In the genomic region with DNA sequence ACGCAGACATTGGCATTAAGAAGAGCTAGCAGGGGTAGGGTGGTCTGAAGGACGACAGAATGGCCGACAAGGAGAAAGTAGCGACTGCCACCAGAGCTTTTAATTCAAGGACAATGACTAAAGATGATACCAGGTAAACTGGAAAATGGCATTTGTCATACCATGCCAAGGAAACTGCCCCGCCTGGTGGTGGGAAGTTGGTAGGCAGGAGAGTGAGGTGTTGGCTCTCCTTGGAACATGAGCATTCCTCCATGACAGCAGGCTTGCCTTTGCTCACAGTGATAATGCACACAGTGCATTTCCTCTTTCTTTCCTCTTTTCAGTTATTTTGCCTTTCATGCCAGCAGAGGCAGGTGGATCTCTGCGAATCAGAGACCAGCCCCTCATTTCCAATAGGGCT, we compare ENCODE assay signal across 13 mouse cellular contexts.
DNase-seq lines count a peak whose midpoint lies in the region; ATAC-seq and TF ChIP-seq lines count a peak whose summit lies in the region.
"Had no signal": no experiment of that assay in that cellular context is flagged by ENCODE, and none has a peak within 500 bp of the region (broad histone marks: within the 10 kb centered on the region; RNA-seq: fewer than 3 reads in every experiment).

No protein-coding gene starts in this region.

- H3K9me3 ChIP-seq in lung, postnatal 0 days (ENCODE audit: low read length): no peaks in the 10 kb centered on the region
- H3K9me3 ChIP-seq in hindbrain, embryonic 10.5 days: no peaks in the 10 kb centered on the region

- TF ChIP-seq EP300 in lung, postnatal 0 days (IDR thresholded peaks at IDR 0.05): no peak

- 81% methylated on average over 6 of the region's 6 CpGs for WGBS in cerebellum, adult 2 months
- whole genome bisulfite sequencing in lung, postnatal 0 days: 78% methylated on average over 6 of the region's 6 CpGs
- WGBS in hindbrain, embryonic 10.5 days: 89% methylated on average over 6 of the region's 6 CpGs

- no peak overlapping the region for H3K9ac ChIP-seq in lung, postnatal 0 days (replicated peaks; ENCODE audit: low read depth)

- H3K27me3 ChIP-seq in cerebellum, adult 2 months (ENCODE audit: control insufficient read depth, insufficient read depth, low read length): no peaks in the 10 kb centered on the region
- no peaks in the 10 kb centered on the region for H3K27me3 ChIP-seq in lung, postnatal 0 days (replicated peaks; ENCODE audit: insufficient read depth, low read length)
- 0 out of 2 replicates have a peak, but pooled peaks cover 6% of the 10 kb centered on the region for H3K27me3 ChIP-seq in hindbrain, embryonic 10.5 days (ENCODE audit: insufficient read depth, poor library complexity, severe bottlenecking)

- peak; percentile 39; the same call in 1 of the 2 replicates for TF ChIP-seq CTCF in cerebellum, adult 2 months (IDR thresholded peaks at IDR 0.05; ENCODE audit: borderline replicate concordance, insufficient read depth, low read depth, low read length)
- peak; percentile 32; the same call in 1 of the 2 replicates for TF ChIP-seq CTCF in lung, postnatal 0 days (IDR thresholded peaks at IDR 0.05)

- peaks cover 6% of the 10 kb centered on the region; the same call in 1 of the 2 replicates for H3K4me1 ChIP-seq in cerebellum, adult 2 months (ENCODE audit: control insufficient read depth, insufficient read depth, low read length)
- no peaks in the 10 kb centered on the region for H3K4me1 ChIP-seq in lung, postnatal 0 days (ENCODE audit: insufficient read depth, low read depth, low read length)
- peaks cover 38% of the 10 kb centered on the region for H3K4me1 ChIP-seq in hindbrain, embryonic 10.5 days (replicated peaks)

- no peak overlapping the region for H3K27ac ChIP-seq in cerebellum, adult 2 months (ENCODE audit: insufficient read depth, low read length)
- H3K27ac ChIP-seq in lung, postnatal 0 days (ENCODE audit: low read length): no peak overlapping the region
- H3K27ac ChIP-seq in hindbrain, embryonic 10.5 days: no peak overlapping the region
- H3K27ac ChIP-seq: macrophage had no signal

- no peak overlapping the region for H3K4me3 ChIP-seq in cerebellum, adult 2 months (replicated peaks; ENCODE audit: insufficient read depth, low read depth, low read length)
- no peak overlapping the region for H3K4me3 ChIP-seq in lung, postnatal 0 days (ENCODE audit: low read depth, low read length)
- no peak overlapping the region for H3K4me3 ChIP-seq in hindbrain, embryonic 10.5 days

- no peak for TF ChIP-seq POLR2A in cerebellum, adult 2 months (IDR thresholded peaks at IDR 0.05; ENCODE audit: borderline replicate concordance, insufficient read depth, low read length)

- DNase-seq in cerebellum, adult 2 months: no peak
- no peak for DNase-seq in cerebellum, adult 8-10 months
- no peak for DNase-seq in lung, postnatal 0 days (ENCODE audit: low spot score)
- no peak for DNase-seq in lung, adult 18-20 months
- peak; percentile 35 for DNase-seq in ZHBTc4 (ENCODE audit: low read depth, low spot score)
- DNase-seq in naive thymus-derived CD4-positive, alpha-beta T cell, adult 2 months (ENCODE audit: low read depth): peak; percentile 22
- DNase-seq in hindbrain, embryonic 10.5 days (ENCODE audit: low spot score): no peak
- no peak for DNase-seq in urinary bladder, postnatal 10 days (ENCODE audit: low spot score)
- DNase-seq: heart, adult 11 months; heart, postnatal 36 days; kidney, adult 11 months had no signal

- no peaks in the 10 kb centered on the region for H3K36me3 ChIP-seq in lung, postnatal 0 days (ENCODE audit: insufficient read depth, low read length)
- no peaks in the 10 kb centered on the region for H3K36me3 ChIP-seq in hindbrain, embryonic 10.5 days

- no peak for ATAC-seq in lung, postnatal 0 days
- ATAC-seq: activated CD4-positive, CD25-positive, alpha-beta regulatory T cell, adult 4 months had no signal

- no peak overlapping the region for H3K4me2 ChIP-seq in lung, postnatal 0 days (replicated peaks; ENCODE audit: low read depth, low read length)

Comparison
In these comparisons a context has a peak if more than half of its experiments do, and no peak if none do; other contexts are left out.
1. DNase-seq: peak in ZHBTc4 (single experiment) and naive thymus-derived CD4-positive, alpha-beta T cell, adult 2 months (single experiment); none in cerebellum, adult 2 months (0 of 2), cerebellum, adult 8-10 months (single experiment), lung, postnatal 0 days (single experiment), lung, adult 18-20 months (0 of 2), hindbrain, embryonic 10.5 days (single experiment) and urinary bladder, postnatal 10 days (single experiment).